Mouse (Mus musculus) gastrocnemius, adult 18-20 months (tissue): ENCODE measurements around the gene Eml6. TPM values are rescaled to one million over a fixed set of nuclear protein-coding genes. Genes with fewer than 3 reads are reported as not detected.

ENCODE experiments used
- DNase-seq: peaks from one replicate; pipeline ENCODE4 v3.0.0; 2021; ENCODE audit warnings: low spot score
- total RNA-seq, 2 experiments: library from RNA; stranded (reverse); gene quantifications; 2 replicates each; pipeline ENCODE4 v1.2.3; 2021

Gene Eml6
- total RNA-seq, 2 experiments from 2014 or later = 0.62 to 0.91 TPM

GRCm38 (mm10) chr11:29694754-29695153 is 331.1 kb downstream of the Eml6 start:
- DNase-seq = no peak

GRCm38 (mm10) chr11:29693576-29694410 is 332.0 kb downstream of the Eml6 start:
- DNase-seq = peak; percentile 77

Other genes with a start within 250 kb of the Eml6 start
- gene 4931440F15Rik, start 200.4 kb downstream of the Eml6 start, total RNA-seq = 1 to 10 TPM; 2.1 to 2.8 TPM
- gene Sptbn1, start 242.1 kb upstream of the Eml6 start, total RNA-seq = 100 to 1,000 TPM in 1 of 2 experiments, 10 to 100 TPM in 1; 78.4 to 118 TPM